In genomic region chr13:91459489-91459888, GRCm38 (mm10) we compare ENCODE assay signal across 9 mouse cellular contexts. TPM values are rescaled to one million over a fixed set of nuclear protein-coding genes. Genes with fewer than 3 reads are reported as not detected.
A peak's percentile ranks its signal among the peaks of the same experiment; 100 is the strongest.
DNase-seq lines count a peak whose midpoint lies in the region; ATAC-seq and TF ChIP-seq lines count a peak whose summit lies in the region.
"Had no signal": no experiment of that assay in that cellular context is flagged by ENCODE, and none has a peak within 500 bp of the region (broad histone marks: within the 10 kb centered on the region; RNA-seq: fewer than 3 reads in every experiment).

No protein-coding gene starts in this region.

- TF ChIP-seq POLR2A in cerebellum, adult 2 months (IDR thresholded peaks at IDR 0.05; ENCODE audit: borderline replicate concordance, insufficient read depth, low read length) = no peak

- H3K9ac ChIP-seq in kidney, embryonic 16.5 days (replicated peaks; ENCODE audit: low read length) = no peak overlapping the region
- no peak overlapping the region for H3K9ac ChIP-seq in embryonic facial prominence, embryonic 14.5 days (ENCODE audit: low read depth, low read length)
- no peak overlapping the region for H3K9ac ChIP-seq in hindbrain, embryonic 16.5 days (ENCODE audit: low read depth, low read length)
- no peak overlapping the region for H3K9ac ChIP-seq in midbrain, embryonic 15.5 days

- no peak overlapping the region for H3K4me3 ChIP-seq in kidney, embryonic 16.5 days (ENCODE audit: low read length)
- H3K4me3 ChIP-seq in embryonic facial prominence, embryonic 14.5 days (ENCODE audit: low read depth, low read length) = no peak overlapping the region
- no peak overlapping the region for H3K4me3 ChIP-seq in hindbrain, embryonic 16.5 days (ENCODE audit: low read length)
- no peak overlapping the region for H3K4me3 ChIP-seq in midbrain, embryonic 15.5 days
- no peak overlapping the region for H3K4me3 ChIP-seq in cerebellum, adult 2 months (replicated peaks; ENCODE audit: insufficient read depth, low read depth, low read length)

- no peak for DNase-seq in kidney, postnatal 14 days
- no peak for DNase-seq in embryonic facial prominence, embryonic 14.5 days (ENCODE audit: low spot score)
- no peak for DNase-seq in cerebellum, adult 2 months
- no peak for DNase-seq in spleen, adult 12 weeks (ENCODE audit: low spot score)
- DNase-seq in retina, postnatal 1 day = no peak
- DNase-seq: gastrocnemius, postnatal 14 days had no signal

- peak overlapping the region; percentile 91; the same call in 1 of the 2 replicates for H3K27ac ChIP-seq in kidney, embryonic 16.5 days (ENCODE audit: low read length)
- H3K27ac ChIP-seq in embryonic facial prominence, embryonic 14.5 days (replicated peaks; ENCODE audit: low read depth, low read length) = peak overlapping the region; percentile 97
- H3K27ac ChIP-seq in hindbrain, embryonic 16.5 days (ENCODE audit: low read depth, low read length) = peak overlapping the region; percentile 94
- peak overlapping the region; percentile 95 for H3K27ac ChIP-seq in midbrain, embryonic 15.5 days
- H3K27ac ChIP-seq in cerebellum, adult 2 months (ENCODE audit: insufficient read depth, low read length) = no peak overlapping the region

- H3K4me1 ChIP-seq in kidney, embryonic 16.5 days (ENCODE audit: insufficient read depth, low read length) = peaks cover 18% of the 10 kb centered on the region
- peaks cover 19% of the 10 kb centered on the region for H3K4me1 ChIP-seq in embryonic facial prominence, embryonic 14.5 days (ENCODE audit: control insufficient read depth, insufficient read depth, low read length)
- peaks cover 16% of the 10 kb centered on the region for H3K4me1 ChIP-seq in hindbrain, embryonic 16.5 days (ENCODE audit: control insufficient read depth, insufficient read depth, low read depth, low read length)
- peaks cover 28% of the 10 kb centered on the region for H3K4me1 ChIP-seq in midbrain, embryonic 15.5 days
- H3K4me1 ChIP-seq in cerebellum, adult 2 months (ENCODE audit: control insufficient read depth, insufficient read depth, low read length) = no peaks in the 10 kb centered on the region; the same call in 1 of the 2 replicates

- H3K27me3 ChIP-seq in kidney, embryonic 16.5 days (ENCODE audit: insufficient read depth, low read length) = no peaks in the 10 kb centered on the region
- H3K27me3 ChIP-seq in embryonic facial prominence, embryonic 14.5 days (replicated peaks; ENCODE audit: control insufficient read depth, insufficient read depth, low read length) = no peaks in the 10 kb centered on the region
- no peaks in the 10 kb centered on the region for H3K27me3 ChIP-seq in hindbrain, embryonic 16.5 days (replicated peaks; ENCODE audit: control insufficient read depth, insufficient read depth, low read length)
- no peaks in the 10 kb centered on the region for H3K27me3 ChIP-seq in midbrain, embryonic 15.5 days (replicated peaks)
- no peaks in the 10 kb centered on the region for H3K27me3 ChIP-seq in cerebellum, adult 2 months (ENCODE audit: control insufficient read depth, insufficient read depth, low read length)

- H3K36me3 ChIP-seq in kidney, embryonic 16.5 days (ENCODE audit: insufficient read depth, low read length) = no peaks in the 10 kb centered on the region
- H3K36me3 ChIP-seq in embryonic facial prominence, embryonic 14.5 days (ENCODE audit: control insufficient read depth, insufficient read depth, low read length) = no peaks in the 10 kb centered on the region
- no peaks in the 10 kb centered on the region for H3K36me3 ChIP-seq in hindbrain, embryonic 16.5 days (ENCODE audit: control insufficient read depth, insufficient read depth, low read length)
- H3K36me3 ChIP-seq in midbrain, embryonic 15.5 days (replicated peaks) = no peaks in the 10 kb centered on the region

- TF ChIP-seq CTCF in cerebellum, adult 2 months (IDR thresholded peaks at IDR 0.05; ENCODE audit: borderline replicate concordance, insufficient read depth, low read depth, low read length) = no peak

- no peak overlapping the region for H3K4me2 ChIP-seq in kidney, embryonic 16.5 days (replicated peaks; ENCODE audit: low read depth, low read length)
- H3K4me2 ChIP-seq in embryonic facial prominence, embryonic 14.5 days (ENCODE audit: low read depth, low read length) = no peak overlapping the region
- peak overlapping the region; percentile 79 for H3K4me2 ChIP-seq in hindbrain, embryonic 16.5 days (ENCODE audit: low read length)
- no peak overlapping the region for H3K4me2 ChIP-seq in midbrain, embryonic 15.5 days

- no peak for ATAC-seq in kidney, embryonic 16.5 days (ENCODE audit: low FRiP score, low TSS enrichment)
- no peak for ATAC-seq in embryonic facial prominence, embryonic 14.5 days (ENCODE audit: low read depth)
- no peak for ATAC-seq in hindbrain, embryonic 16.5 days
- ATAC-seq in midbrain, embryonic 15.5 days (replicated peaks) = no peak

- H3K9me3 ChIP-seq in kidney, embryonic 16.5 days (ENCODE audit: low read length) = no peaks in the 10 kb centered on the region
- no peaks in the 10 kb centered on the region for H3K9me3 ChIP-seq in embryonic facial prominence, embryonic 14.5 days (ENCODE audit: control insufficient read depth, low read length)
- no peaks in the 10 kb centered on the region for H3K9me3 ChIP-seq in hindbrain, embryonic 16.5 days (ENCODE audit: control insufficient read depth, low read length)
- H3K9me3 ChIP-seq in midbrain, embryonic 15.5 days = no peaks in the 10 kb centered on the region

- 46% methylated on average over 4 of the region's 4 CpGs for whole genome bisulfite sequencing in kidney, embryonic 16.5 days
- 39% methylated on average over 4 of the region's 4 CpGs for WGBS in embryonic facial prominence, embryonic 14.5 days
- 15% methylated on average over 4 of the region's 4 CpGs for whole genome bisulfite sequencing in hindbrain, embryonic 16.5 days
- WGBS in midbrain, embryonic 15.5 days = 24% methylated on average over 4 of the region's 4 CpGs
- 82% methylated on average over 4 of the region's 4 CpGs for WGBS in cerebellum, adult 2 months

RNA-seq across cellular contexts. Expression of gene Ssbp2, which starts 0.6 kb away (rescaled TPM):
- 130 and 138 TPM in 2 replicates for polyA plus RNA-seq in kidney, embryonic 16.5 days (2015; fragmentation: Nextera tagmentation; extraction: Ambion mirVana)
- polyA plus RNA-seq in embryonic facial prominence, embryonic 14.5 days (2014; fragmentation: Nextera tagmentation; extraction: Ambion mirVana) = 148 and 167 TPM in 2 replicates
- 197 and 209 TPM in 2 replicates for polyA plus RNA-seq in hindbrain, embryonic 16.5 days (2015; fragmentation: Nextera tagmentation; extraction: Ambion mirVana)
- polyA plus RNA-seq in midbrain, embryonic 15.5 days (2015; fragmentation: Nextera tagmentation; extraction: Ambion mirVana) = 259 and 280 TPM in 2 replicates
- polyA plus RNA-seq in cerebellum, adult 2 months (2012; rRNA removed) = 73.0 and 75.2 TPM in 2 replicates
